Mouse (Mus musculus): ENCODE data around the gene Ngef.

Gene Ngef

DNA sequence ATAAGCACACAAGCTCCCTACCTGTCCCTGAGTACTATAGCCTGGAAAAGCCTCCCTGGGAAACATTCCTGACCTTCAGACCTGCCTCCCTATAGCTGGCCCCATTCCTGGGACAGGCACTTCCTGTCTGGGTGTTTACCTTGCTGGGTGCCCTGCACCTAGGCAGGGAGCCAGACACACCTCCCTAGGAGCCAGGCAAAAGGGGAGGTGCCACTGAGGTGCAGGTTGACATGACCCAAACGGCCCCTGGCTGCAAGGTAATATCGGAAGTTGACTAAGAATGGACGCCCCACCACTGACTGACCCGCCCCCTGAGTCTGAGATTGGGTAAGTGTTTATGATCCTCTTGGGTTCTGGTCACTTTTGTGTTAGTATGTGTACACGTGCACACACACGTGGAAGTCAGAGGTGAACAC is at the start of gene Ngef:
Gene Ngef, minus strand, starts transcription at position 71 of the 416 bp plus-strand sequence.
- peak; percentile 10 to 36 for DNase-seq (ENCODE audit: inconsistent age in 2 of 2, low spot score in 1 of 2)

DNA sequence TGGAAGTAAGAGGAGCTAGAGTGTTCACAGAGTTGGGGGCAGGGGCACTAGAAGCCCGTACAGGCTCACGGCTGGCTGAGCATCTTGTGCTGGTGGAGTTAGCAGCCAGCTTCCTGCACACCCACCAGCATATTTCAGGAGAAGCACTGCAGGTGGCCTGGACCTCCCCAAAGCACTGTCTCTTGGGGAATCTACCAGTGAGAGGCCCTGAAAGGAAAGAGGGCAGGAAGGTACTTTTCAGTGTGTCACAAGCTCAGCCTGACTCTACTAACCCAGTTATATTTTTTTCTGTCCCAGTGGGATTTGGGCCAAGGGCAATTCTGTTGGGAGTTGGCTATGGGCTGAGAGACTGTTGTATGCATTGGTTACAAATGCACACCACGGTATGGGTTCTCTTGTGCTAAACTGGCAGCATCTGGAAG is 48.2 kb upstream of the Ngef start:
- DNase-seq (ENCODE audit: inconsistent age in 2 of 2, low spot score in 1 of 2), result peak in 1 of 2 experiments; percentile 50

DNA sequence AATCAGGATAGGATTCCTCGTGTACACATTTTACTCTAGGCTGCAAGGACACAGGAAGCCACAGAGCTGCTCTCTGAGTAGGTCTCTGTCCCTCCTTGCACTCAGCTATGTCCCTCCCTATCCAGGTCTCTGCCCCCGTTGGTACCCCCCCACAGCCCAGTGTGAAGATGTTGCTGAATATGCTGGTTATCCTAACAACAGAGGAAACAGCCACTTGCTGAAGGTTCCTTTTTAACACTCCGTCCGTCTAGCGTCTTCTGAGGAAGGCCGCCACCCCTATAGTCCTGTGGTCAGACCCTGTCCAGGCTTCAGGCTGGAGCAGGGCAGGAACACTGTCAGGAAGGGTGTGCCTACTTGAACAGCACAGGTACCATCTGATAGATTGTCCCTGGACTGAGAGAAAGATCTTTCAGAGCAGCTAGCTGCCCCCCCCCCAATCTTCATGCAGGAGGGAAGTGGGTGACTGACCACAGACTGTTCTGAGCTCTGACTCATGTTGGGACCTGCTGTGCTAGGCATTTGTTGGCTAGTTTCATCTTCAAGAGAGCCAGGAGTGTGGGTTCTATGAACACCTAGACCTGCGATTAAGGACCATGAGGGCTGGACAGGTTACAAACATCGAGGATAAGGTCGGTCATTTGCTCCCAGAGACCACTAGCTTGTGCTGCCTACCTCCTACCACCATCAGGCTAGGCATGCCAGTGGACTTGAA is 47.6 kb upstream of the Ngef start:
- DNase-seq (ENCODE audit: inconsistent age in 2 of 2, low spot score in 1 of 2), result peak in 1 of 2 experiments; percentile 46

DNA sequence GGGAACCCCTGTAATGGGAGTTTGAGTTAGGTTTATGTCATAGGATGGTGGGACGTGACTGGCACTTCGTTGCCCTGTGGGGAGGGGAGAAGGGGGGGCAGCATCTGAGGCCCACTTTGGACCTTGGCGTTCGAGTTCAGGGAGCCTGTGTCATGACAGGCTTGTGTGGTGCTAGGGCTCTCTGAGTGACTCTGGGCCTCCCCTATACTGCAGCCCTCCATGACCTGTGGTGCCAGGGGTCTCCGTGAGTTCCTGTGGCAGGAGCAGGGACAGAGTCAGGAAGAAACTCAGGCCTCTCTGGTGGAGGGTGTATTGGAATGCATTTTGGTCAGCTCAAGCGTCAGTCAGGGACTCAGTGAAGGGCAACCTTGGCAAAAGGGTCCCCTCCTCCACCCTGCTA is 47.0 kb upstream of the Ngef start:
- no peak for DNase-seq (ENCODE audit: inconsistent age in 2 of 2, low spot score in 1 of 2)

DNA sequence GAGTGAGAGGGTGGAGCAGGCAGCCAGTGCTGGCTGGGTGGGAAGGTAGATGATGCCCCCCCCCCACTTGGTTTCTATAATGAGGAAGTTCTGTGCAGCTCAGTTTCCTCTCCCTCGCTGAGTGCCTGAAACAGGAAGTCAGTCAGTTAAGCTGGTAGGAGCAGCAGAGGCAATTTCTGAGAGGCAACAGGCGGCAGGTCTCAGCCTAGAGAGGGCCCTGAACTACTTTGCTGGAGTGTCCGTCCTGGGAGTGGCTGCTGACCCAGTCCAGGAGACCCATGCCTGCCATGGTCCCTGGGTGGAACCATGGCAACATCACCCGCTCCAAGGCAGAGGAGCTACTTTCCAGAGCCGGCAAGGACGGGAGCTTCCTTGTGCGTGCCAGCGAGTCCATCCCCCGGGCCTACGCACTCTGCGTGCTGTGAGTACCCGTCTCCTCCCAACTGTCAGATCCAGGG is 46.6 kb upstream of the Ngef start, which contains the start of gene Inpp5d:
Gene Inpp5d, plus strand, starts transcription at position 102 of the 458 bp plus-strand sequence.
- peak; percentile 41 to 65 for DNase-seq (ENCODE audit: inconsistent age in 2 of 2, low spot score in 1 of 2)

DNA sequence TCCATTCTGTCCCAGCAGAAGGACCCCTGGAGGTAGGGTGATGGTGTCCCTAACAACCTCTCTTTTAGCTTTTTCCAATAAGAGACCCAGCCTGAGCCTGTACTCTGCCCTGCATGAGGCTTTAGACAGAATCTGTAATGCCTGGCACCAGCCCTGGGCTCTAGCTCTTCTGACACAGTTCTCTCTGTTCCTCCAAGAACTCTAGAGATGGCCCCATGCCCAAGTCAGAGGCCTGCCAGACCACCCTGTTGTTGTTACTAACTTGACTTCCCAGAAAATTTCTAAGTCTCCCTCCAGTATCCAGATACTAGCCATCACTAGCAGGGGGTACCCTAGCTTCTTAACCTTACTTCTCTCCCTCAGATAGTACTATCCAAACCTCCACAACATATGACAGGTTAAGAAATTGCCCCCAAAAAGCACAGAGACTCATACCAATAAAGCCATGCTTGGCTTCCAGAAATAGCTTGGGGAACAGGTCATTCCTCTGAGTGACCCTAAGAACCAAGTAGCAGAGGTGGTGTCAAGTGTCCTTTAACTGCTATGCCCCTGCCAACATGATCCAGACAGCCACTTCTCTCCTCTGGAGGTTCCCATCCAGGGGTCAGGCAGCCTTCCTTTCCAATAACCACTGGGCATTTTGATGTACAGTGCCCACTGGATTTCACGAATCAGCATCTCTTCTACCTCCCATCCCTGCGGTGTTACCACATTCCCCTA is 41.1 kb upstream of the Ngef start:
- no peak for DNase-seq (ENCODE audit: inconsistent age in 2 of 2, low spot score in 1 of 2)

DNA sequence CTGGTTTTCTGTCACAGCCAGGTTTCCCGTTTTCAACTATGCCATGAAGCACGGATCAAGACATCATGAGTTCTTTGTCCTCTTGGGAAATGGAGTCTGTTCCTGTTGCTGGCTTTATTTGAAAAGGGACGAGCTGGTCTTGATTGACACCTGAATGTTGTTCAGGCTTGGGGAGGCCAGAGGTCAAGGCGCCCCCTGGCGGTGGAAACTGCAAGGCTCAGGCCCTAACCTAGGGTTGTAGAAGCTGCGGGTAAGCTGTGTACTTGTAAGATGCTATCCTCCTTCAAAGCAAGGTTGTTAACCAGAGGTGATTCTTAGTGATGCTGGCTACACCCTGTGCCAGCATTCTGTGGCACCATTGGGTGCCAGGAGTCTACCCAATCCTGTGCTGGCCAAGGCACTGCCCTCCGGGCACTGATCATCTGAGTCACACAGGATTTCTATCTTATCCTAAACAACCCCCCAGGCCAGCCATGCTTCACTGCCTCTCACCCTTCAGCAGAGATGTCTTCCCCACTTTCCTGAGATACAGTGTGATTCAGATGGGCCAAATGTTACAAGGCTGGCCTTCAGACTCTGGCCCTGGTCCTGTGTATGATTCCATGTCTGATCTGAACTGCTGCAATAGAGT is 34.9 kb upstream of the Ngef start:
- DNase-seq (ENCODE audit: inconsistent age in 2 of 2, low spot score in 1 of 2), result peak; percentile 56 to 84

DNA sequence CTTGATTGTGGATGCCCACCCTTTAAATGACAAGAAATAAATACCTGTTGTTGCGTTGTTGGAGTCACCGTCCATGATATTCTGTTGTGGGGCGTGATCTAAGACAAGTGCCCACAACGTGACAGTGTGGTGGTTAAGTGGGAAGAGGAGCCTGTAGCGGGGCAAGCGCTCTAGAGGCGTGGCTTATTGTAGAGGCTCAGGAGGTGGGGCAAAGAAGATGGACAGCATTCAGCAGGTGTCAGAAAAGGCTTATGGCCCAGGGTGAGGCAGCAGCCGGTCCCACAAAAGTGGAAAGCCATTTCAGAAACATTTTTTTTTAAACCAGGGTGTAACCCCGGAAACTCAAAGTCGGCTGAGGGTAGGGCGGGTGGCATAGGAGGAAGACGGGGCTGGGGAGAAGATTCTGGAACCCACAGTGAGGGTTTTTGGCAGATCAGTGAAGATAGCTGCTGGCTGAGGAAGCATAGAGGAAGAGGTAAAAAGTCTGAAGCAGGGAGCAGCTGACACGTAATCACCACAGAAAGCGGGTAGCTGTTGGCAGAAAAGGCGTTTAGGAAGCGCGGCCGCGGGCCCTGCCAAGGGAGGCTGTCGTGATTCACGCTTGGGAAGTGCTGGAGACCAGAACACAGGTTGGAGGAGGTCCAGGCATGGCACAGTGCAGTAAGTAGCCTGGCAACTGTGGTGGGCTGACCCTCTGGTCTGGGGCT is 33.9 kb upstream of the Ngef start:
- peak; percentile 22 to 44 for DNase-seq (ENCODE audit: inconsistent age in 2 of 2, low spot score in 1 of 2)

DNA sequence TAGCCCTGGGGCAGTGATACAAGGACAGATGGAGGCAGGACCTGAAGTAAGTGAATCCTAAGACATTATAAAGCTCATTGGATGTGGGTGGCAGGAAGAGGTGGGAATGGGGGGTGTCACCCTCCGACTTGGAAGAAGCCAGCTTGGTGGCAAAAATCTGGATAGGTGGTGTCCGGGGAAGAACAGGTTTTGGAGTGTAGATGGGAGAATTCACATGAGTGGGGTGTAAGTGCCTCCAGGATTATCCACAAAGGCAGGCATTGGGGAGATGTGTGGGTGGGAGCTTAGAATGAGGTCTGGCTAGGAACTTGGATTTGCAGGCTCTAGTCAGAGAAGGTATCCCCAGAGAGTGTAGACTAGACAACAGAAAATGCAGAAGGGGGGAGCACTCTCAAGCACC is 31.6 kb upstream of the Ngef start:
- no peak for DNase-seq (ENCODE audit: inconsistent age in 2 of 2, low spot score in 1 of 2)

DNA sequence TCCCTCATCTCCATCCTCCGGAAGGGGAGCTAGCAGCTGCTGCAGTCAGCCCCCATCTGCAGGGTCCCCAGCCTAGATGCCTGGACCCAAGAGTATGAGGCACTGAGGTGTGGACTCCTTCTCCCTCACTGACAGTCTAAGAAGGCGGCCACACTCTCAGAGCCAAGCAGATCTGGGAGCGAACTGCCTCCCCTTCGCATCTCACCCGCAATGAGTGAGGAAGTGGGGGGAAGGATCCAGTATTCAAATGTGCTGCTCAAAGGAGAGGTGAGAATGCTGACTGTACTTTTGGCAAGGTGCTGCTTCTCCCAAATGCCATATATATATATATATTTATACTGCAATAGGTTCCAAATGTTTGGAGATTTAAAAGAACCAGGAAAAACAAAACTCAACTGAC is 29.7 kb upstream of the Ngef start:
- DNase-seq (ENCODE audit: inconsistent age in 2 of 2, low spot score in 1 of 2), result no peak

DNA sequence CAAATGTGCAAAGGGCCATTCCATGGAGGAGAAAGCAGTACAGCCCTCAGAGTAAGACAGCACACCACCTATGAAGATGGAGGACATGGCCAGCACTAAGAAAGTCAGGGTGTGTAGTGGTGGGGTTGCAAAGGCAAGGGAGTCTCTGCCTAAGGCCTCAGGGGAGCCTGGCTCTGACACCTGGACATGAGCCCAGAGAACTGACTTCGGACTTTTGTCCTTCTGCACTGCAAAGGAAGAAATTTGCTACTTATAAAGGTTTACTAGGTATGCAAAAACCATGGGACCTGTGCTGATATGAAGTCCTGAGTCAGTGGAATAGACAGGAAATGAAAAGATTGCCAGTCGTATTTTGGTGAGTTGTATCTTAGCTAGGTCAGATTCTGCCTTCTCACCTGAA is 28.1 kb upstream of the Ngef start:
- no peak for DNase-seq (ENCODE audit: inconsistent age in 2 of 2, low spot score in 1 of 2)

DNA sequence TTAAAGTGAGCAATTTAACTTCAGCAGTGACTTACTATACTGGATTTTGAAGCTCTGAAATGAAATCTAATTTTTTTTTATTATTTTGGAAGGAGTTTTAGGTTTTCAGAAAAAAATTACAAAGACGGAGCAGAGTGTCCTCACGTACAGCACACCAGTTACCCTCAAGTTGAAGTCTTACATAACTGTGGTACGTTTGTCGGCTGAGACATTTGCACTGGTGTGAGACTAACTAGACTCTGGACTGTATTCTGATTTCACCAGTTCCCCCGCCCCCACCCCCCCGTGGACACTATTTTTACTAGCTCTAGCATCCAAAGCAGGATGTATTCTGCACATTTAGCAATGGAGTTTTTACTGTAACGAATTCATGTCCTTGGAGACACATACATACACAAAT is 26.9 kb upstream of the Ngef start:
- no peak for DNase-seq (ENCODE audit: inconsistent age in 2 of 2, low spot score in 1 of 2)

DNA sequence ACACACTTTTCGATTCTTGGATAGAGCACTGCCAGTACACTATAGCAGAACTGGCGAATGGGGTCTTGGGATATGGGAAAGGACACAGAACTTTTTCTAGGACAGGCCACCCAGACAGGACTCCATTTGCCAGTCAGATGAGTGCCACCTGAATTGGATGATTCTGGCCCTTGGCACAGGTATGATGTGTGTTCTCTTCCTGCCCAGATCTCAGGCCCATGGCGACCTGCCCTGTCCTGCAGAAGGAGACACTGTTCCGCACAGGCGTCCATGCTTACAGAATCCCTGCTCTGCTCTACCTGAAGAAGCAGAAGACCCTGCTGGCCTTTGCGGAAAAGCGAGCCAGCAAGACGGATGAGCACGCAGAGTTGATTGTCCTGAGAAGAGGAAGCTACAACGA is 21.0 kb upstream of the Ngef start:
- DNase-seq (ENCODE audit: inconsistent age in 2 of 2, low spot score in 1 of 2), result no peak

DNA sequence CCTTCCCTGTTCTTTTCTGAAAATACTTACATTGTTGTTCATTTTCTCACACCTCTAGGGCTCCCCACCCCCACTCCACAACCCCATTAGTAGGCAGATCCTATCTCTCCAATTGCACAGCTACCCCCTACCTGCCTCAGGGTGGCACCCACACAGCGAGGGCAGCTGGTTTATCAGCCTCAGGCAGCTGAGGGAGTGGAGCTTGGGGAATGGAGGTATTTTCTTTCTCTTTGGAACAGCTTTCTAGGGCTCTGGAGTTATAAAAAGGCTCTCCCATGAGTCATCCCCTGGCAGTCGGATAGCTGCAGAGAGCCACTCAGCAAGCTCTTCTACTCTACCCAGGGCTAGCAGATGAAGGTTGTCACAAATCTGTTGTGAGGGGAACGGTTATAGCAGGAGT is 20.6 kb upstream of the Ngef start:
- peak; percentile 13 to 46 for DNase-seq (ENCODE audit: inconsistent age in 2 of 2, low spot score in 1 of 2)

DNA sequence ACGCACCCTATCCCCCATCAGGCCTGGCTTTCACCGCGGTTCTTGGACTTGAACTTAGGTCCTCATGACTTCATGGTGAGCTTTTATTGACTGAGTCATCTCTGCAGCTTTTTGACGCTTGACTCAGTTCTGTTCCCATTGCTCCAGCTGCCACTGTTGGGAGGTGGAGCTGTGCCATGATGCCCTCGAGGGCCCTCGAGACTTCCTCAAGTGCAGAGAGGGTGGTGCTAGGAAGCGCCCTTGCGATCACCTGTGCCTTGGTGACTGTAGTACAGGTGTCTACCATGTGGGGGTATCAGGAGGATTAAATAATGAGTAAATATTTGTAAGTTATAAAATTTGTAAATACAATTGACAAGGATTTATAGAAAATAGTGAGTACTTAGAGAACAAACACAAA is 16.3 kb upstream of the Ngef start:
- DNase-seq (ENCODE audit: inconsistent age in 2 of 2, low spot score in 1 of 2), result no peak

DNA sequence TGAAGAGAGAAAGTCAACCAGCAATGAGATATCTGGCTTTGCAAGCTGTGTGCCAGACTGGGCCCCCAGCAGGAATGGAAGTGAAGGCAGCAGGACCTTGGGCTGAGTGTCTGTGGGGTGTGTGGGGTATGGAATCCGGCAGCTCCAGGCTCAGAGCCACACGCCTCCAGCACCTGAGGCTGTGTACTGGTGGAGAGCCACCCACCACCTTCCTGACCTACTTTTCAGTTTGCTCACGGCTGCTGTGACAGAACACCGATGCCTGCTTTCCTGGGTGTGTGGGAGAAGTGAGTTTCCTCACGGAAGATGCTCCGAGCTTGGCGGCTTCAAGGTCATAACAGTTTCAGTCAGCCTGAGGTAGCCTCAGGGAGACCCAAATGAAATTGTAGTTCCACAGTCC is 15.5 kb upstream of the Ngef start:
- no peak for DNase-seq (ENCODE audit: inconsistent age in 2 of 2, low spot score in 1 of 2)

DNA sequence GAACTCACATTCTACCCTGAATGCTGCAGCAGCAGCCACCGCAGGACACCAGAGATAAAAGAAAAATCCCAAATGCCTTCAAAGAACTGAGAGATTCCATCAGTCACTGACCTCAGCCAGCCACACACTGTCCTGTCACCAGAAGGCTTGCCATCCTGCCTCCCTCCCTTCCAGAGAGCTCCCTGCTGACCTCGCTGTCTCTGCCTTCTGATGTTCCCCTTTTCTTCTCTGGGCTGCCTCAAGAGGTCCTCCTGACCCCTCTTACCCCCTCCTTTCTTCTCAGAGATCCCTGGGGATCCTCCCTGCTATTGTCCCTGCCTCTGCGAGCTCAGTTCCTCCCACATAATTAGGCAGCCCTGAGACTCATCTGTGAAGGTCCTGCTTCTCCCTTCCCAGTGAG is 7.2 kb upstream of the Ngef start:
- DNase-seq (ENCODE audit: inconsistent age in 2 of 2, low spot score in 1 of 2), result no peak

DNA sequence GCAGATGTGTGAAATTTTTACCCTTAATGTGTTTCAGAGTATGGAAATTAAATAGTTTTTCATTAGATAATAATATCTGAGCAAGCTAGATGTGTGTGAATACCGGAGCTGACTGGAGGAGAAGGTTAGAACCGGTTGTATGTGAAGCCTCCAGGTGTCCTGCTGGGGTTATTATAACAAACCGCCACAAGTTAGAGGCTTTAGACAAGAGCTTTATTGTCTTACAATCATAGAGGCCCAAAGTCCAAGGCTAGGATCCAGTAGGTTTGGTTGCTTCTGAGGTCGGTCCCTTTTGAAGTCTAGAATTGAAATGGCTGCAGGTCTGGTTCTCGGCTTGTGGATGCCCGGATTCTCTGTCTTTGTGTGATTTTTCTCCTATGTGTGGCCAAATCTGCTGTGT is 5.3 kb upstream of the Ngef start:
- no peak for DNase-seq (ENCODE audit: inconsistent age in 2 of 2, low spot score in 1 of 2)

DNA sequence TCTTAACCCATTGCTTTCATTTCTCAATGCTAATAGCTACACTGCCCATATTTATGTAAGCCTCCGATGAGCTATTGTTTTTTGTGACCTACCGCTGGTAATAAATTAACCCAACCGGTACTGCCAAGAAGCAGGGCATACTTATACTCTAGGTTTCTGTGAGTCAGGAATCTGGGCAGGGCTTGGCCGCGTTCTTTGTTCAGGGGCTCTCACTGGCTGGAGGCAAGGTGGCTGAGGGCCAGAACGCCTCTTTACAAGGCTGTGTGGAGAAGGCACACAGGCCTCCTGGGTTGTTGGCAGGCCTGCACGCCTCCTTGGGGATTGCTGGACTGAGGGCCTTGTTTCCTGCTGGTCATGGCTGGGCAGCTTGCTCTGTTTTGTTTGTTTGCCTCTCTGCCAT is 1.1 kb upstream of the Ngef start:
- DNase-seq (ENCODE audit: inconsistent age in 2 of 2, low spot score in 1 of 2), result peak; percentile 85 to 94

DNA sequence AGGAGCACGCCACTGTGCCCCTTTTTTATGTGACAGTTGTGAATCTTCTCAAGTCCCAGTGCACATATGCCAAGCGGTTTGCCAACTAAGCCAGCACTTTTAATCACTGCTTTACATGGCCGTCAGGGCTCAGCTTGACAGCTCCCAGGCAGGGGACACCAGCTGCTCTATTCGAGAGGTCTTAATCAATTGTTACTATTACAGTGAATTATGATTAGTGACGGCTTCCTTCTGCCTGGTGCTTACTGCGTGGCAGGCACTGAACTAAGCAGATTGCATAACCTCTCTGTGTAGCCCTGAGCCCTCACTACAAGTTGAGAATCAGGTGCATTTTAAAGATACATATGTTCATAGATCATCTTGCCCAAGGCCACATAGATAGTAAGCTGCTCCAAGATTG is 683 bp upstream of the Ngef start:
- peak in 1 of 2 experiments; percentile 27 for DNase-seq (ENCODE audit: inconsistent age in 2 of 2, low spot score in 1 of 2)

DNA sequence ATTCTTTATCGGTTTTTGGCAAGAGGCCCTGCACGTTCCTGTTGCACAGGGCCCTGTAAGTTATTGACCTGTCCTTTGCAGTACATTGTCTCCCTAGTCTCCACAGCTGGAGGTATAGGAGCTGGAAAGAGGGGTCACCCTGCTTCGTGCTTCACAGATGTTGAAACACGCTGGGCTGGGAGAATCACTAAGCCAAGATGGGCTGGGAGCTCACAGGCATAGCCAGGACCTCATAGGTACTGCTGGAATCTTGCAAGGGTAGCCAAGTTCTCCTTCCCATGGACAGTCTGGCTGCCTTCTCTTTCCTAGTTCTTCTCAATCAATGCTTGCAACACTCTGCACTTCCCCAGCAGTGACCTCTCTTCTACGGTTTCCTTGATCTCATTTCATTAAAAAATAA is 409 bp downstream of the Ngef start:
- DNase-seq (ENCODE audit: inconsistent age in 2 of 2, low spot score in 1 of 2), result no peak
